In the genomic region with DNA sequence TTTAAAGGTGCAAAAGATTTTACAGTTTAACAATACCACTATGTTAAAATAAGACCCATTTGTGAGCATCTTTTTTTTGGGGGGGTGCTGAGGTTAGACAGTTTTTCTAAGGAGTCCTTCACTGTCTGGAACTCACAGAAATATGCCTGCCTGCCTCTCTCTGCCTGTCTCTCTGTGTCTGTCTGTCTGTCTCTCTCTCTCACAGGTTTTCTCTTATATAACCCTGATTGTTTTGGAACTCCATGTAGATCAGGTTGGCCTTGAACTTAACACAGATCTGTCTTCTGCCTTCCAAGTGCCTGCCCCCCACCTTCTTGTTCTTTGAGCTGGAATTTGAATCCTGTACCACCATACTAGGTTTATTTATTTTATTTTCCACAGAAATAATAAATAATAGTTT, we compare ENCODE assay signal across 12 mouse cellular contexts. TPM values are rescaled to one million over a fixed set of nuclear protein-coding genes. Genes with fewer than 3 reads are reported as not detected.
DNase-seq lines count a peak whose midpoint lies in the region; ATAC-seq and TF ChIP-seq lines count a peak whose summit lies in the region.
"Had no signal": no experiment of that assay in that cellular context is flagged by ENCODE, and none has a peak within 500 bp of the region (broad histone marks: within the 10 kb centered on the region; RNA-seq: fewer than 3 reads in every experiment).

No protein-coding gene starts in this region.

- H3K9me3 ChIP-seq in embryonic facial prominence, embryonic 12.5 days: no peaks in the 10 kb centered on the region
- no peaks in the 10 kb centered on the region for H3K9me3 ChIP-seq in limb, embryonic 13.5 days

- H3K27ac ChIP-seq in kidney, adult 2 months (ENCODE audit: insufficient read depth, low read depth, low read length): no peak overlapping the region
- H3K27ac ChIP-seq in embryonic facial prominence, embryonic 12.5 days: no peak overlapping the region
- no peak overlapping the region for H3K27ac ChIP-seq in limb, embryonic 13.5 days

- no peak for TF ChIP-seq CTCF in kidney, adult 2 months (conservative IDR thresholded peaks at IDR 0.05; ENCODE audit: insufficient read depth, insufficient read length, low read depth, low read length)

- peaks cover 7% of the 10 kb centered on the region; the same call in 1 of the 2 replicates for H3K4me1 ChIP-seq in kidney, adult 2 months (ENCODE audit: control insufficient read depth, insufficient read depth, low read length)
- H3K4me1 ChIP-seq in embryonic facial prominence, embryonic 12.5 days: peaks cover 9% of the 10 kb centered on the region
- H3K4me1 ChIP-seq in limb, embryonic 13.5 days: peaks cover 7% of the 10 kb centered on the region

- peak overlapping the region; percentile 65; the same call in 1 of the 2 replicates for H3K4me2 ChIP-seq in embryonic facial prominence, embryonic 12.5 days (replicated peaks)
- H3K4me2 ChIP-seq in limb, embryonic 13.5 days (replicated peaks): peak overlapping the region; percentile 38

- TF ChIP-seq POLR2A in kidney, adult 2 months (IDR thresholded peaks at IDR 0.05; ENCODE audit: low read depth, low read length): no peak

- no peak for ATAC-seq in embryonic facial prominence, embryonic 12.5 days (ENCODE audit: insufficient number of reproducible peaks, insufficient read depth, low FRiP score, low TSS enrichment)
- no peak for ATAC-seq in limb, embryonic 13.5 days (ENCODE audit: low FRiP score, low read depth)
- ATAC-seq: Patski had no signal

- no peaks in the 10 kb centered on the region for H3K36me3 ChIP-seq in kidney, adult 2 months (ENCODE audit: control insufficient read depth, insufficient read depth, low read length)
- no peaks in the 10 kb centered on the region for H3K36me3 ChIP-seq in embryonic facial prominence, embryonic 12.5 days
- no peaks in the 10 kb centered on the region for H3K36me3 ChIP-seq in limb, embryonic 13.5 days

- no peak overlapping the region for H3K9ac ChIP-seq in embryonic facial prominence, embryonic 12.5 days
- no peak overlapping the region for H3K9ac ChIP-seq in limb, embryonic 13.5 days

- DNase-seq in cerebellum, adult 9-10 months: peak; percentile 51
- DNase-seq in cerebellum, postnatal 14 days: no peak
- peak; percentile 19 for DNase-seq in kidney, adult 9 months
- no peak for DNase-seq in kidney, adult 2 months
- no peak for DNase-seq in embryo, embryonic 11 days
- no peak for DNase-seq in retina, embryonic 14.5 days (ENCODE audit: low spot score)
- DNase-seq: cerebellum, postnatal 36 days; kidney, postnatal 14 days; lung, postnatal 36 days had no signal

- no peaks in the 10 kb centered on the region for H3K27me3 ChIP-seq in kidney, adult 2 months (replicated peaks; ENCODE audit: control insufficient read depth, insufficient read depth, low read length)
- H3K27me3 ChIP-seq in embryonic facial prominence, embryonic 12.5 days: no peaks in the 10 kb centered on the region
- no peaks in the 10 kb centered on the region for H3K27me3 ChIP-seq in limb, embryonic 13.5 days
- H3K27me3 ChIP-seq: Patski had no signal

- H3K4me3 ChIP-seq in kidney, adult 2 months (ENCODE audit: insufficient read depth, low read depth, low read length): no peak overlapping the region
- no peak overlapping the region for H3K4me3 ChIP-seq in embryonic facial prominence, embryonic 12.5 days
- H3K4me3 ChIP-seq in limb, embryonic 13.5 days: no peak overlapping the region

RNA-seq across cellular contexts. Expression of gene Ube2g1, which starts 2.2 kb away (rescaled TPM):
- polyA plus RNA-seq in kidney, adult 2 months (2012; rRNA removed): 8.4 and 8.9 TPM in 2 replicates
- polyA plus RNA-seq in embryonic facial prominence, embryonic 12.5 days (2016; fragmentation: Nextera tagmentation; extraction: Ambion mirVana): 90.3 and 90.8 TPM in 2 replicates
- polyA plus RNA-seq in limb, embryonic 13.5 days (2015; fragmentation: Nextera tagmentation; extraction: Ambion mirVana): 80.2 and 84.5 TPM in 2 replicates

RNA-seq across cellular contexts. Expression of gene Spns3, which starts 58.9 kb away (rescaled TPM):
- 8.9 and 9.4 TPM in 2 replicates for polyA plus RNA-seq in kidney, adult 2 months (2012; rRNA removed)
- polyA plus RNA-seq in embryonic facial prominence, embryonic 12.5 days (2016; fragmentation: Nextera tagmentation; extraction: Ambion mirVana): not detected in 2 replicates
- 0.14 and 0.20 TPM in 2 replicates for polyA plus RNA-seq in limb, embryonic 13.5 days (2015; fragmentation: Nextera tagmentation; extraction: Ambion mirVana)

Comparison
In these comparisons a context has a peak if more than half of its experiments do, and no peak if none do; other contexts are left out.
1. DNase-seq: peak in cerebellum, adult 9-10 months (single experiment) and kidney, adult 9 months (single experiment); none in cerebellum, postnatal 14 days (0 of 2), kidney, adult 2 months (single experiment), embryo, embryonic 11 days (single experiment) and retina, embryonic 14.5 days (single experiment).